Mouse (Mus musculus) embryonic facial prominence, embryonic 11.5 days (tissue): Measurements from ENCODE around the gene Tdrd5. TPM values are rescaled to one million over a fixed set of nuclear protein-coding genes. Genes with fewer than 3 reads are reported as not detected.

Source experiments
- ATAC-seq: fragments of 200-750 bp; cut with Nextera tagmentation; replicated peaks from 2 replicates; pipeline ENCODE4 v1.8.0; 2017; ENCODE audit warnings: low read depth; ENCODE audit not compliant: insufficient number of reproducible peaks, low FRiP score, low TSS enrichment
- DNase-seq: peaks from one replicate; pipeline ENCODE4 v3.0.0-alpha.2; 2015; ENCODE audit warnings: low spot score
- H3K27ac ChIP-seq: fragments of 300-500 bp; sonication (generic); replicated peaks from 2 replicates; pipeline ENCODE4 v1.5.1; 2014; ENCODE audit warnings: mild to moderate bottlenecking, low read depth, low read length, control low read depth
- H3K27me3 ChIP-seq: fragments of 300-500 bp; sonication (generic); 2 replicates; pipeline ENCODE4 v1.6.1; 2014; ENCODE audit warnings: mild to moderate bottlenecking, low read length, moderate library complexity, mixed read lengths; ENCODE audit not compliant: control insufficient read depth, insufficient read depth
- H3K36me3 ChIP-seq: fragments of 300-500 bp; sonication (generic); replicated peaks from 2 replicates; pipeline ENCODE4 v1.6.1; 2014; ENCODE audit warnings: low read depth, mild to moderate bottlenecking, low read length, moderate library complexity, mixed read lengths; ENCODE audit not compliant: control insufficient read depth, insufficient read depth
- H3K4me1 ChIP-seq: fragments of 300-500 bp; sonication (generic); 2 replicates; pipeline ENCODE4 v1.6.1; 2014; ENCODE audit warnings: low read length, mixed read lengths; ENCODE audit not compliant: control insufficient read depth, insufficient read depth
- H3K4me2 ChIP-seq: fragments of 300-500 bp; sonication (generic); 2 replicates; pipeline ENCODE4 v1.6.1; 2014; ENCODE audit warnings: low read depth, mild to moderate bottlenecking, control low read depth, low read length, moderate library complexity
- H3K4me3 ChIP-seq: fragments of 300-500 bp; sonication (generic); 2 replicates; pipeline ENCODE4 v1.5.1; 2014; ENCODE audit warnings: low read depth, low read length, control low read depth
- H3K9ac ChIP-seq: fragments of 300-500 bp; sonication (generic); replicated peaks from 2 replicates; pipeline ENCODE4 v1.6.1; 2014; ENCODE audit warnings: mild to moderate bottlenecking, control low read depth, low read length
- H3K9me3 ChIP-seq: fragments of 300-500 bp; sonication (generic); replicated peaks from 2 replicates; pipeline ENCODE4 v1.6.1; 2016; ENCODE audit warnings: mild to moderate bottlenecking, low read length, inconsistent platforms, mixed read lengths; ENCODE audit not compliant: control insufficient read depth
- WGBS: fragments of 180-500 bp; shearing (Covaris S2); extraction: QIAGEN DNeasy Blood & Tissue Kit; methylation state at CpG from one replicate; pipeline ENCODE4 v1.1.7; 2014; 5-methylcytosine and 5-hydroxymethylcytosine counted together
- polyA plus RNA-seq: library from polyadenylated mRNA; unstranded; fragments of >200 nt; fragmentation: Nextera tagmentation; extraction: Ambion mirVana; gene quantifications from 2 replicates; pipeline ENCODE4 v1.2.1, GENCODE M21; 2014

Gene Tdrd5
- polyA plus RNA-seq: 0.25 and 0.54 TPM in 2 replicates

DNA sequence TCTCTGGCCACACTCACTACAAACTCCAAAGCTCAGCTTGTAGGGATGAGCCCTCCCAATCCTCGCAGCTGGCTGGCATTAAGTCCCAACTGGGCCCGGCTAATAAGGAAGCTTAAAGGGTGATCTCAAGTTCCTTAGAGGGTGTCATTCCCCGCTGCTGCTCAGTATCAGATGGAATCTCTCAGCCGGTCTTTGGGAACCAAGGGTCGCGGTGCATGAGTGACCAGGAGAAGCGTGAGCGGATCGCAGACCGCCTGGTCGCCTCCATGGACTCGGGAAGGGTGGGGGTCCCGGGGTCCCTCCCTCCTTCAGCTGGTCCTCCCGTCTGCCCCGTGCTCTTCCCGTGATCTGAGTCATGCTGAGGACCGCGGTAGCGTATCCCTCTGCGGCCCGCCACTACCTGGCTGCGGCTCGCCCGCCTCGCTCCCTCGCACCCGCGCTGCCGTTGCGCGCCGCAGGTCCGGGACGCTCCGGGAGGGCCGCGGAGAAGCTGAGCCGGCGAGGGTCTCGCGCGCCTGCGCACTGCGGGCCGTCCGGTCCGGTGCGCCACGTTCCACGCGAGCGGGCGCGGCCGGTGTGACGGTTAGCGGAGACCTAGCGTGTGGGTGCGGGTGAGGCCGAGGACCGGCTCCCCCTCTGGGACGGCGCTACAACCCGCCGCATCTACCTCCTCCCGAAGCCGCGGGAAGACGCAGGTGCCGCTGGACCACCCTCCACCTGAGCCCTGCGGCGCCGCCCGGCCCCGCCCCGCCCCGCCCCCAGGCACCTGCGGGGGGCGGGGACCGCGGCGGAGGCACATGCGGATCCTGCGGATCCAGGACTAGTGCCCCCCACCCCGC is at the start of gene Tdrd5:
Tdrd5 (minus strand) TSS at position 754 of the 839 bp plus-strand sequence.
- WGBS: under 1% methylated on average over 66 of the region's 85 CpGs
- peak; percentile 55 for DNase-seq
- Histone ChIP-seq H3K4me1 (no peaks in the 10 kb centered on the region; the same call in 1 of the 2 replicates), H3K9me3 (no peaks in the 10 kb centered on the region), H3K9ac (peak within 1 kb of the TSS; percentile 50), H3K4me2 (peak within 1 kb of the TSS; percentile 98), H3K27me3 (peaks cover 34% of the 10 kb centered on the region), H3K4me3 (peak within 1 kb of the TSS; percentile 61), H3K27ac (no peak within 1 kb of the TSS), H3K36me3 (no peaks in the 10 kb centered on the region)
- ATAC-seq: peak; percentile 67

DNA sequence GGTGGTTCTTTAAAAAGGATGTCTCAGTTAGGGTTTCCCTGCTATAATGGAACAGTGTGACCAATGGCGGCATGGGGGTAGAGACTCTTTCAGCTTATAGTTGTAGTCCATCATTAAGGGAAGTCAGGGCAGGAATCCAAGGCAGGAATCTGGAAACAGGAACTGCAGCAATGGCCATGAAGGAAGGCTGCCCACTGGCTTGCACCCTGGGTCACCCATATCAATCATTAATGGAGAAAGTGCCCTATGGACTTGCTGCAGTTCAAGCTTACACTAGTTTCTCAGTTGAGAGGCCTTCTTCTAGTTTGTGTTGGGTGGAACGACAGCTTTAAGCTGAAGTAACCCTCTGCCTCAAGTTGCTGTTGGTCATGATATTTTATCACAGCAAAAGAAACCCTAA is 49.0 kb upstream of the Tdrd5 start:
- 92% methylated on average over 2 of the region's 2 CpGs for WGBS
- no peak for DNase-seq

DNA sequence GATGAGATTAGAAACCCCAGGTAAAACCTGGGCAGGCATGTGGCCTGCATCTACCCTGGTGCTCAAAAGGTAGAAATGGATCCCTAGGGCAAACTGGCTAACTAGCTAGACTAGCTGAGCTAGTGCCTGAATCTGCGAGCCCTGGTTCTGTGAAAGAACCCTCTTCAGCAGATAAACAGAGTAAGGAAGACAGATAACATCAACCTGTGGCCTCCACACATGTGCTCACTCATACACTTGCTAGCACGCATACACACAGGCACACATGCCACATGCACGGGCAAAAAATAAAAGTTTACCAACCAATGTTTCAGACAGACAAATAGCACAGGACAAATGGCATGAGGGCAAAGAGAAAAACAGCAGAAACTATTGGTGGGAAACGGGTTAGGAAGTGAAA is 47.0 kb upstream of the Tdrd5 start:
- H3K4me1 ChIP-seq: no peaks in the 10 kb centered on the region
- no peak overlapping the region for H3K4me3 ChIP-seq
- H3K27ac ChIP-seq: no peak overlapping the region
- H3K9ac ChIP-seq: no peak overlapping the region
- 84% methylated on average over 4 of the region's 4 CpGs for WGBS
- H3K9me3 ChIP-seq: no peaks in the 10 kb centered on the region
- H3K36me3 ChIP-seq: no peaks in the 10 kb centered on the region
- no peak overlapping the region for H3K4me2 ChIP-seq
- no peak for DNase-seq
- ATAC-seq: no peak
- no peaks in the 10 kb centered on the region for H3K27me3 ChIP-seq

More for the DNA sequence above, 49.0 kb upstream of the Tdrd5 start:
- H3K9me3 ChIP-seq: no peaks in the 10 kb centered on the region
- no peaks in the 10 kb centered on the region for H3K27me3 ChIP-seq
- no peaks in the 10 kb centered on the region for H3K4me1 ChIP-seq
- no peak overlapping the region for H3K4me3 ChIP-seq
- H3K9ac ChIP-seq: no peak overlapping the region
- no peaks in the 10 kb centered on the region for H3K36me3 ChIP-seq
- H3K27ac ChIP-seq: no peak overlapping the region
- no peak for ATAC-seq
- H3K4me2 ChIP-seq: no peak overlapping the region

DNA sequence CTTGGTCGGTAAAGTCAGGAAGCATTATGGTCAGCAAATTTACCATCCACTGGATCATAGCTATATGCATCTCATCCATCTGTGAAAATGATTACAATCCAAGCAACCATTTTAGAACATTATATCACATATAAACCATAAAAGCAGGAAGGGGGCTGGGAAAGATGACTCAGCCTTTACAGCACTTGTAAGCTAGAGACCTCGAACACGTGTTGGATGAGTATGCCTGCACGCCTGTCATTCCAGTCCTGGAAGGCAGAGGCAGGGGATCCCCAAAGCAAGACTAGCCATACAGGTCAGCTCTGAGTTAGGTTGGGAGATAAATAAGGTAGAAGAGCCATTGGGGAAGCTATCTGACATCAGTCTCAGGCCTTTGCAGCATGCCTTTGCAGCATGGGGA is 45.6 kb upstream of the Tdrd5 start:
- H3K36me3 ChIP-seq: no peaks in the 10 kb centered on the region
- H3K27ac ChIP-seq: no peak overlapping the region
- DNase-seq: no peak
- no peaks in the 10 kb centered on the region for H3K27me3 ChIP-seq
- no peak overlapping the region for H3K9ac ChIP-seq
- no peak overlapping the region for H3K4me2 ChIP-seq
- no peak for ATAC-seq
- 79% methylated on average over 4 of the region's 4 CpGs for WGBS
- no peak overlapping the region for H3K4me3 ChIP-seq
- H3K9me3 ChIP-seq: no peaks in the 10 kb centered on the region
- H3K4me1 ChIP-seq: no peaks in the 10 kb centered on the region

DNA sequence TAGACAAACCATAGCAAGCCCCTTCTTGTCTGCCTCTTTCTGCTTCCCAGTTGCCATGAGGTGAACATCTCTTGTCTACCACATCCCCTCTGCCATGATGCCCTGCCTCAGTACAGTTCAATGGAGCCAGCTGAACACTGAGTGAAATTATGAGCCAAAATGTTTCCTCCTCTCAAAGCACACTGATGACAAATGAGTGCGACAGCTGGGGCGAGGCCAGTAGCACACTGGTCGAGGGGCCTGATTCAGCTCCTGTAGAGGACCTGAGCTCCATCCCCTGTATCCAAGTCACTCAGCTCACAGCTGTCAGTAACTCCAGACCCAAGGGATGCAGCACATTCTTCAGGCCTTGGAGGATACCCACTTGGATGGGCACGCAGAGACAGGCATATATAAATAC is 42.2 kb upstream of the Tdrd5 start:
- Histone ChIP-seq H3K36me3 (no peaks in the 10 kb centered on the region), H3K27me3 (no peaks in the 10 kb centered on the region), H3K4me2 (no peak overlapping the region), H3K9me3 (no peaks in the 10 kb centered on the region), H3K9ac (no peak overlapping the region), H3K4me3 (no peak overlapping the region), H3K4me1 (no peaks in the 10 kb centered on the region), H3K27ac (no peak overlapping the region)
- ATAC-seq (no peak), DNase-seq (no peak)
- 84% methylated on average over 4 of the region's 4 CpGs for WGBS

DNA sequence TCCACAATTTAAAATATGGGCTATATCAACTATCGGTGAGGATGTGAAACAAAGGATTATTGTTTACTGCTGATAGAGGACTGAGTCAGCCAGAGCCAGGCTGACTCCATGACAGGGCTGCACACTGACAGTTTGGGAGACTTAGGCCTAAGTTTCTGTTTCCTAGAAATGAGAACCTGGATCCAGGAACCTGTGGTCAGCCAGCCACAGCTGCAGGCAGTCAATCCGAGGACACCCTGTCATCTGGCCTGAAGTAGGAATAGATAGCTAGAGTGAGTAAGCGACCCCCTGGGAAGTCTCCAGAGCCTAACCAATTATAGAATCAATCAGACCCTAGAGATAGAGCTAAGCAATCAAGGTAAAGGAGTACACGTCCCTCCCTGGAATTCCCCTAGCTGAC is 41.0 kb upstream of the Tdrd5 start:
- H3K36me3 ChIP-seq: no peaks in the 10 kb centered on the region
- no peak overlapping the region for H3K4me3 ChIP-seq
- H3K4me1 ChIP-seq: no peaks in the 10 kb centered on the region
- no peak for DNase-seq
- H3K27me3 ChIP-seq: no peaks in the 10 kb centered on the region
- no peak overlapping the region for H3K4me2 ChIP-seq
- no peak overlapping the region for H3K27ac ChIP-seq
- 67% methylated on average over 4 of the region's 4 CpGs for WGBS
- H3K9ac ChIP-seq: no peak overlapping the region
- no peaks in the 10 kb centered on the region for H3K9me3 ChIP-seq
- ATAC-seq: no peak

DNA sequence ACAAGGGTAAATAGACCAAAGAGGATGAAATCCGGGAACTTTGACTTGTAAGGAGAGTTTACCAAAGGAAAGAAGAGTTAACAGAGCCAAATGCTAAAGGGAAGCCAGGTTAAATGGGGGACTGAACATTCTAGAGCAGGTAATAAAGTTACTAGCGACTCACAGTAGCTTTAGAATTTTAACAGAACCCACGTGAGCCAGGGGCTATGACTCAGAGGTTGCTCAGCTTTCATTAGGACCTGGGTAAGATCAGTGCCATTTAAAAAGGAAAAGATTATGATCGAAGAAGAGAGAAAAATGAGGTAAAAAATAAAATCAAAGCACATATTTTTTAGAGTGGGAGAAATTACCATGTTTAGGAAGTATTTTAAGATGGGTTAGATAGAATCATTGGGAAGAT is 37.4 kb upstream of the Tdrd5 start:
- Histone ChIP-seq H3K27ac (no peak overlapping the region), H3K4me1 (no peaks in the 10 kb centered on the region), H3K4me3 (no peak overlapping the region), H3K9ac (no peak overlapping the region), H3K27me3 (no peaks in the 10 kb centered on the region), H3K4me2 (no peak overlapping the region), H3K36me3 (no peaks in the 10 kb centered on the region), H3K9me3 (no peaks in the 10 kb centered on the region; the same call in 1 of the 2 replicates)
- 76% methylated on average over 4 of the region's 4 CpGs for WGBS
- ATAC-seq: no peak
- no peak for DNase-seq

DNA sequence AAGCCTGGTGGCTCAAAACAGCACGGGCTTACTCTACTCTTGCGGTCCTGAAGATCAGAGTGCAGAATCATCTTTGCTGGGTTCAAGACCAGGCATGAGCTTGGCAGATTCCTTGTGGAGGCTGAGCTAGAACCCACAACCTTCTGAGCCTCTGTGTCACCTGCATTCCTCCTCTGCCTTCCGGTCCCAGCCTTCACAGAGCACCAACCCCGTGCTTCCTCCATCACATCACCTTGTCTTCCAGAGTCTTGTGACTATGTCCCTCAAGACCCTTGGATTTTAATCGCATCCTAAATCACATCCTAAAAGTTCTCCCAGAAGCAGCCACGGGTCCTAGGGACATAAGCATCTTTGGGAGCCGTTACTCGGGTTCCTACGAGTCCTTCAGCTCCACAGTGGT is 19.7 kb upstream of the Tdrd5 start:
- H3K4me3 ChIP-seq: no peak overlapping the region
- no peaks in the 10 kb centered on the region for H3K27me3 ChIP-seq
- no peaks in the 10 kb centered on the region for H3K4me1 ChIP-seq
- DNase-seq (no peak), ATAC-seq (no peak)
- H3K27ac ChIP-seq: no peak overlapping the region
- 88% methylated on average over 9 of the region's 9 CpGs for WGBS
- no peaks in the 10 kb centered on the region for H3K36me3 ChIP-seq
- H3K9ac ChIP-seq: no peak overlapping the region
- no peak overlapping the region for H3K4me2 ChIP-seq
- H3K9me3 ChIP-seq: no peaks in the 10 kb centered on the region
